Mouse (Mus musculus) limb, embryonic 10.5 days (tissue): ENCODE data around the gene Tbc1d10c. TPM values are rescaled to one million over a fixed set of nuclear protein-coding genes. Genes with fewer than 3 reads are reported as not detected.

Experiments
- DNase-seq: peaks from one replicate; pipeline ENCODE4 v3.0.0-alpha.2; 2017; ENCODE audit warnings: low spot score
- H3K27ac ChIP-seq: fragments of 300-500 bp; sonication (generic); 2 replicates; pipeline ENCODE4 v1.5.1; 2016; ENCODE audit warnings: mild to moderate bottlenecking
- H3K27me3 ChIP-seq: fragments of 300-500 bp; sonication (generic); 2 replicates; pipeline ENCODE4 v1.6.1; 2016; ENCODE audit warnings: low read depth, mild to moderate bottlenecking; ENCODE audit not compliant: poor library complexity, severe bottlenecking
- H3K36me3 ChIP-seq: fragments of 300-500 bp; sonication (generic); 2 replicates; pipeline ENCODE4 v1.6.1; 2016; ENCODE audit warnings: mild to moderate bottlenecking, moderate library complexity
- H3K4me1 ChIP-seq: fragments of 300-500 bp; sonication (generic); 2 replicates; pipeline ENCODE4 v1.6.1; 2016
- H3K4me3 ChIP-seq: fragments of 300-500 bp; sonication (generic); 2 replicates; pipeline ENCODE4 v1.5.1; 2016; ENCODE audit warnings: mild to moderate bottlenecking, moderate library complexity
- H3K9me3 ChIP-seq: fragments of 300-500 bp; sonication (generic); replicated peaks from 2 replicates; pipeline ENCODE4 v1.6.1; 2016; ENCODE audit warnings: mild to moderate bottlenecking
- WGBS: fragments of 180-500 bp; shearing (Covaris S2); methylation state at CpG from one replicate; pipeline ENCODE4 v1.1.7; 2016; 5-methylcytosine and 5-hydroxymethylcytosine counted together
- polyA plus RNA-seq: library from polyadenylated mRNA; unstranded; fragments of >200 nt; fragmentation: Nextera tagmentation; extraction: Ambion mirVana; gene quantifications from 2 replicates; pipeline ENCODE4 v1.2.1, GENCODE M21; 2016

The Tbc1d10c gene
- polyA plus RNA-seq = 0.21 and 1.2 TPM in 2 replicates

DNA sequence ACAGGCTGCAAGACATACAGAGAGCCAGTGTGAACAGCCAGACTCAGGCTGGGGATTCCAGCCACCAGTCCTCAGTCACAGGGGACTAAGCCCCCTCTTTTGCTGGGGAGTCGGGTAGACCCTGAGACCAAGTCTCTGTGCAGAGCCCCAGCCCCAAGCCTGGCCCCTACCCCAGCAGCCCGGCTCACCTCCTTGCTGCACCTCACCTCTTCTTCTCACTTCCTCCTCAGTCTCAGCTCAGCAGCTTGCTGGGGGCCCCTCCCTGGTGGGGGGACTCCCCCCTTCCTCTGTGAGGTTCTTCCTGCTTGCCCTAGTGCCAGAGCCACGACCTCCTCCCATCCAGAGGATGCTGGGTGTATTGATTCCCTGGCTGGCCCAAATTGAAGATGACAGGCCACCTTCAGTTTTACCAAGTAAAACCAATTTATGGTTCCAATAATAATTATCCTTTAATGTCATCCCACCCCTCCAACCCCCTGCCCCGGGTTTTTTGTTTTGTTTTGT, at the start of gene Tbc1d10c:
Gene Tbc1d10c (minus strand): TSS at position 454 of the 504 bp plus-strand sequence.
- WGBS = 72% methylated on average over 4 of the region's 4 CpGs
- Histone ChIP-seq H3K36me3 (peaks cover 33% of the 10 kb centered on the region), H3K4me3 (peak within 1 kb of the TSS; percentile 97), H3K4me1 (peaks cover 46% of the 10 kb centered on the region), H3K9me3 (no peaks in the 10 kb centered on the region), H3K27ac (peak within 1 kb of the TSS; percentile 98), H3K27me3 (no peaks in the 10 kb centered on the region)
- DNase-seq = no peak

- H3K36me3 ChIP-seq = no peaks in the 10 kb centered on the region
- H3K9me3 ChIP-seq = no peaks in the 10 kb centered on the region
- no peaks in the 10 kb centered on the region for H3K27me3 ChIP-seq
- DNase-seq = peak; percentile 51
- H3K4me3 ChIP-seq = no peak overlapping the region
- peaks cover 33% of the 10 kb centered on the region for H3K4me1 ChIP-seq
- WGBS = 23% methylated on average over 8 of the region's 8 CpGs
- 0 out of 2 replicates have a peak overlapping the region, but pooled peaks have one; percentile 17 for H3K27ac ChIP-seq
Measured at GRCm38 (mm10) chr19:4240247-4240668, 49.2 kb upstream of the Tbc1d10c start.

- no peaks in the 10 kb centered on the region for H3K36me3 ChIP-seq
- no peak for DNase-seq
- WGBS = 87% methylated on average over 4 of the region's 4 CpGs
- peaks cover 15% of the 10 kb centered on the region for H3K27me3 ChIP-seq
- peaks cover 46% of the 10 kb centered on the region for H3K4me1 ChIP-seq
- H3K27ac ChIP-seq = no peak overlapping the region
- H3K9me3 ChIP-seq = no peaks in the 10 kb centered on the region
- H3K4me3 ChIP-seq = no peak overlapping the region
Measured at GRCm38 (mm10) chr19:4234548-4234947, 43.5 kb upstream of the Tbc1d10c start.

- DNase-seq = no peak
- Histone ChIP-seq H3K27ac (no peak overlapping the region), H3K9me3 (no peaks in the 10 kb centered on the region), H3K27me3 (peaks cover 30% of the 10 kb centered on the region), H3K4me1 (peaks cover 53% of the 10 kb centered on the region), H3K4me3 (peak overlapping the region; percentile 68), H3K36me3 (no peaks in the 10 kb centered on the region)
- 81% methylated on average over 7 of the region's 7 CpGs for WGBS
Measured at GRCm38 (mm10) chr19:4232651-4233050, 41.6 kb upstream of the Tbc1d10c start.

GRCm38 (mm10) chr19:4232186-4232572, 41.1 kb upstream of the Tbc1d10c start:
- no peak for DNase-seq
- Histone ChIP-seq H3K27me3 (peaks cover 34% of the 10 kb centered on the region), H3K4me1 (peaks cover 53% of the 10 kb centered on the region), H3K4me3 (peak overlapping the region; percentile 68), H3K9me3 (no peaks in the 10 kb centered on the region), H3K36me3 (no peaks in the 10 kb centered on the region), H3K27ac (peak overlapping the region; percentile 85)
- 54% methylated on average over 2 of the region's 2 CpGs for WGBS

- Histone ChIP-seq H3K27me3 (peaks cover 37% of the 10 kb centered on the region), H3K4me3 (peak within 1 kb of the TSS; percentile 68), H3K36me3 (no peaks in the 10 kb centered on the region), H3K9me3 (no peaks in the 10 kb centered on the region), H3K4me1 (peaks cover 50% of the 10 kb centered on the region), H3K27ac (peak within 1 kb of the TSS; percentile 85)
- peak; percentile 89 for DNase-seq
- 14% methylated on average over 26 of the region's 26 CpGs for WGBS
Measured at GRCm38 (mm10) chr19:4231253-4232185, 40.4 kb upstream of the Tbc1d10c start, which contains the start of gene Pold4. Gene Pold4, plus strand, starts transcription at chr19:4231899.

GRCm38 (mm10) chr19:4230415-4230814, 39.3 kb upstream of the Tbc1d10c start:
- Histone ChIP-seq H3K4me1 (peaks cover 41% of the 10 kb centered on the region), H3K4me3 (no peak overlapping the region), H3K36me3 (no peaks in the 10 kb centered on the region), H3K27me3 (peaks cover 37% of the 10 kb centered on the region), H3K27ac (peak overlapping the region; percentile 61; the same call in 1 of the 2 replicates), H3K9me3 (no peaks in the 10 kb centered on the region)
- 73% methylated on average over 8 of the region's 8 CpGs for WGBS
- no peak for DNase-seq

DNA sequence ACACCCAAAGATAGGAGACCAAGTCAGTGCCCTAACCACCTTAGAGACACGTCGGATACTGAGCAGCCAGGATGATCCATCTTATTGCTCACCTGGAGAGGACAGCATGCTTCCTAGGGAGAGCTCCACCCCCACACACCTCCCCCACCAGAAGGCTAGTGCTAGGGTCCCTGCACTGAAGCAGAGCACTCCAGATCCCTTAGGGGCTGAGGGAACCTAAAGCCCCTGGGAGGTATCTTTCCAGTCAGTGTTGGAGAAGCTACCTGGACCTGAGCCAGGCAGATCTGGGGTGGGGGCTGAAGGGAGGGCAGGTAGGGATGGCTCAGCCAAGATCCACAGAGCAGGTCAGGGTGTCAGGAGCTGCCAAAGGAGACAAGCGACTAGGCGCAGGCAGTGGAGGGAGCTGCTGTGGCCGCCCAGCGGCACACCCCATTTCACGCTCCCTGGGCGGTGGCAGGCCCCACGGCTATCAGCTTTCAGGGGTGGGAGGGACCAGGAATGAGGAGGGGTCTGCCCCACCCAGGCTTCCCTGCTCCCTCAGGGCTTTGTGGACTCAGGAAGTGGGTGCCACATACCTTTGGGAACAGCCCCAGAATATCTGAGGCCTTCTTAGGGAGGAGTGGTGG, 38.5 kb upstream of the Tbc1d10c start:
- H3K27ac ChIP-seq = peak overlapping the region; percentile 61; the same call in 1 of the 2 replicates
- H3K27me3 ChIP-seq = peaks cover 37% of the 10 kb centered on the region
- 18% methylated on average over 9 of the region's 9 CpGs for WGBS
- H3K4me3 ChIP-seq = 0 out of 2 replicates have a peak overlapping the region, but pooled peaks have one; percentile 17
- no peaks in the 10 kb centered on the region for H3K9me3 ChIP-seq
- peaks cover 41% of the 10 kb centered on the region for H3K4me1 ChIP-seq
- DNase-seq = no peak
- no peaks in the 10 kb centered on the region for H3K36me3 ChIP-seq

GRCm38 (mm10) chr19:4228891-4229290, 37.8 kb upstream of the Tbc1d10c start:
- WGBS = 78% methylated on average over 4 of the region's 4 CpGs
- no peak for DNase-seq
- peaks cover 37% of the 10 kb centered on the region for H3K27me3 ChIP-seq
- no peaks in the 10 kb centered on the region for H3K9me3 ChIP-seq
- H3K4me1 ChIP-seq = peaks cover 41% of the 10 kb centered on the region
- no peak overlapping the region for H3K4me3 ChIP-seq
- no peak overlapping the region for H3K27ac ChIP-seq
- H3K36me3 ChIP-seq = no peaks in the 10 kb centered on the region

GRCm38 (mm10) chr19:4227894-4228678, 37.0 kb upstream of the Tbc1d10c start:
- DNase-seq = peak; percentile 79
- Histone ChIP-seq H3K9me3 (no peaks in the 10 kb centered on the region), H3K4me3 (no peak overlapping the region), H3K27me3 (peaks cover 34% of the 10 kb centered on the region), H3K27ac (0 out of 2 replicates have a peak overlapping the region, but pooled peaks have one; percentile 42), H3K36me3 (peaks cover under 1% of the 10 kb centered on the region; the same call in 1 of the 2 replicates), H3K4me1 (peaks cover 41% of the 10 kb centered on the region)
- WGBS = 19% methylated on average over 8 of the region's 8 CpGs

DNA sequence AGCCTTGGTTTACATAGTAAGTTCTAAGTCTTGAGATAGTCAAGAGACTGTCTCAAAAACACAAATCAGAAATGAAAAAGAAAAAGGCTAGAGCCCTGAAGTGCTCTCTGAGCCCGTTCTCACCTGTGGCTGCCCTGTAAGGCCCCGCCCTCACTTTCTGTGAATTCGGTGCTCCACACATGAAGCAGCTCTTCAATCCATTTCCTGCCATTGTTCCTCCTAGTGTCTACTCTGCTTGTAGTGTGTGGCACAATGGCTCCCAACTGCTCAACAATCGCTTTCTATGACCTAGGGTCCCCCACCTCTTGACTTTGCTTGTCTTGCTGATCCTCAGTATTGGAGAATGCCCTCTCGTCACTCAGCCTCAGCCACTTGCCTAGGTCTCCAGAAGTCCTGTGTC, 36.4 kb upstream of the Tbc1d10c start:
- DNase-seq = no peak
- no peak overlapping the region for H3K4me3 ChIP-seq
- peaks cover 42% of the 10 kb centered on the region for H3K4me1 ChIP-seq
- peaks cover 7% of the 10 kb centered on the region for H3K36me3 ChIP-seq
- H3K9me3 ChIP-seq = no peaks in the 10 kb centered on the region
- no peak overlapping the region for H3K27ac ChIP-seq
- 75% methylated on average over 5 of the region's 5 CpGs for WGBS
- peaks cover 35% of the 10 kb centered on the region for H3K27me3 ChIP-seq

- H3K4me3 ChIP-seq = no peak overlapping the region
- H3K27ac ChIP-seq = no peak overlapping the region
- 89% methylated on average over 7 of the region's 7 CpGs for WGBS
- H3K36me3 ChIP-seq = peaks cover 14% of the 10 kb centered on the region
- no peak for DNase-seq
- peaks cover 42% of the 10 kb centered on the region for H3K4me1 ChIP-seq
- H3K27me3 ChIP-seq = peaks cover 42% of the 10 kb centered on the region
- no peaks in the 10 kb centered on the region for H3K9me3 ChIP-seq
Measured at GRCm38 (mm10) chr19:4226779-4227178, 35.7 kb upstream of the Tbc1d10c start.
